Mouse (Mus musculus) liver, embryonic 14.5 days (tissue): ENCODE measurements around the gene Arhgap44. TPM values are rescaled to one million over a fixed set of nuclear protein-coding genes. Genes with fewer than 3 reads are reported as not detected.

Experiments
- ATAC-seq: fragments of 200-750 bp; cut with Nextera tagmentation; 2 replicates; pipeline ENCODE4 v1.8.0; 2017; ENCODE audit warnings: moderate number of reproducible peaks, mild to moderate bottlenecking, moderate library complexity; ENCODE audit not compliant: insufficient read depth
- DNase-seq, 3 experiments: peaks; one replicate each; pipeline ENCODE4 v3.0.0-alpha.2; 2012 to 2013; ENCODE audit warnings: low read depth in 3 of 3, low spot score in 3 of 3
- H3K27ac ChIP-seq: fragments of 300-500 bp; sonication (generic); 2 replicates; pipeline ENCODE4 v1.5.1; 2014; ENCODE audit warnings: moderate library complexity, mild to moderate bottlenecking, control low read depth, inconsistent platforms
- H3K27me3 ChIP-seq: fragments of 300-500 bp; sonication (generic); 2 replicates; pipeline ENCODE4 v1.6.1; 2014; ENCODE audit warnings: mild to moderate bottlenecking, low read length, moderate library complexity; ENCODE audit not compliant: control insufficient read depth, insufficient read depth
- H3K36me3 ChIP-seq: fragments of 300-500 bp; sonication (generic); replicated peaks from 2 replicates; pipeline ENCODE4 v1.6.1; 2014; ENCODE audit warnings: low read depth; ENCODE audit not compliant: control insufficient read depth, insufficient read depth
- H3K4me1 ChIP-seq, 2 experiments: fragments of 200-500 bp in 1 of 2; fragments of 300-500 bp in 1 of 2; sonication (generic) in 1 of 2; replicated peaks; 2 replicates each; pipeline ENCODE4 v1.6.1; 2012 to 2014; ENCODE audit warnings: antibody characterized with exemption in 1 of 2, inconsistent platforms in 1 of 2, low read length in 1 of 2; ENCODE audit not compliant: control insufficient read depth in 2 of 2, insufficient read depth in 2 of 2
- H3K4me2 ChIP-seq: fragments of 300-500 bp; sonication (generic); 2 replicates; pipeline ENCODE4 v1.6.1; 2014; ENCODE audit warnings: low read depth, mild to moderate bottlenecking, control low read depth, moderate library complexity
- H3K4me3 ChIP-seq, 2 experiments: fragments of 200-500 bp in 1 of 2; fragments of 300-500 bp in 1 of 2; sonication (generic) in 1 of 2; 2 replicates each; pipeline ENCODE4 v1.5.1; 2012 to 2014; ENCODE audit warnings: low read depth in 2 of 2, low read length in 2 of 2, mild to moderate bottlenecking in 2 of 2, control low read depth in 1 of 2, inconsistent platforms in 1 of 2, moderate library complexity in 1 of 2; ENCODE audit not compliant: insufficient read depth in 1 of 2
- H3K9ac ChIP-seq: fragments of 300-500 bp; sonication (generic); replicated peaks from 2 replicates; pipeline ENCODE4 v1.6.1; 2014; ENCODE audit warnings: mild to moderate bottlenecking, control low read depth, moderate library complexity
- H3K9me3 ChIP-seq: fragments of 300-500 bp; sonication (generic); 2 replicates; pipeline ENCODE4 v1.6.1; 2016; ENCODE audit warnings: low read length, mixed read lengths; ENCODE audit not compliant: control insufficient read depth
- CTCF ChIP-seq: IDR thresholded peaks from 2 replicates; pipeline ENCODE4 v1.5.1; 2016; ENCODE audit warnings: antibody characterized with exemption, low read depth, control low read depth
- EP300 ChIP-seq: IDR thresholded peaks from 2 replicates; pipeline ENCODE4 v1.6.1; 2016; ENCODE audit warnings: antibody characterized with exemption, low read depth
- WGBS: fragments of 180-500 bp; shearing (Covaris S2); extraction: QIAGEN DNeasy Blood & Tissue Kit; methylation state at CpG from one replicate; pipeline ENCODE4 v1.1.7; 2014; ENCODE audit not compliant: insufficient replicate concordance; 5-methylcytosine and 5-hydroxymethylcytosine counted together
- polyA plus RNA-seq, 2 experiments: library from polyadenylated mRNA; depleted of rRNA in 1 of 2; stranded (reverse) in 1 of 2; unstranded in 1 of 2; fragments of >200 nt; fragmentation: Nextera tagmentation in 1 of 2; extraction: Ambion mirVana in 1 of 2; gene quantifications; 2 replicates each; pipeline versions ENCODE4 v1.2.1 to v1.2.3; 2012 to 2014

Arhgap44 gene
- polyA plus RNA-seq, 2 experiments = 0.44 to 0.55 TPM

- Histone ChIP-seq H3K27me3 (no peaks in the 10 kb centered on the region), H3K4me1 (no peaks in the 10 kb centered on the region), H3K27ac (no peak overlapping the region), H3K9me3 (no peaks in the 10 kb centered on the region), H3K9ac (no peak overlapping the region), H3K4me3 (no peak overlapping the region), H3K4me2 (no peak overlapping the region), H3K36me3 (no peaks in the 10 kb centered on the region)
- TF ChIP-seq EP300 = no peak
- no peak for TF ChIP-seq CTCF
- WGBS = 39% methylated on average over 1 of the region's 1 CpGs
- DNase-seq = no peak
- no peak for ATAC-seq
These were observed 40.3 kb upstream of the Arhgap44 start for GRCm38 (mm10) chr11:65203020-65203419.

GRCm38 (mm10) chr11:65202236-65202635 is 39.5 kb upstream of the Arhgap44 start:
- TF ChIP-seq EP300 = no peak
- TF ChIP-seq CTCF = no peak
- DNase-seq (no peak), ATAC-seq (no peak)
- H3K4me2 ChIP-seq = no peak overlapping the region
- H3K27me3 ChIP-seq = no peaks in the 10 kb centered on the region
- H3K4me1 ChIP-seq = no peaks in the 10 kb centered on the region
- no peak overlapping the region for H3K9ac ChIP-seq
- WGBS = 25% methylated on average over 5 of the region's 5 CpGs
- no peaks in the 10 kb centered on the region for H3K36me3 ChIP-seq
- no peak overlapping the region for H3K4me3 ChIP-seq
- no peak overlapping the region for H3K27ac ChIP-seq
- H3K9me3 ChIP-seq = no peaks in the 10 kb centered on the region

GRCm38 (mm10) chr11:65198026-65198425 is 35.3 kb upstream of the Arhgap44 start:
- H3K4me1 ChIP-seq = no peaks in the 10 kb centered on the region
- H3K4me3 ChIP-seq = no peak overlapping the region
- no peak overlapping the region for H3K9ac ChIP-seq
- DNase-seq (no peak), ATAC-seq (no peak)
- H3K9me3 ChIP-seq = no peaks in the 10 kb centered on the region
- no peak overlapping the region for H3K27ac ChIP-seq
- no peaks in the 10 kb centered on the region for H3K36me3 ChIP-seq
- H3K4me2 ChIP-seq = no peak overlapping the region
- 51% methylated on average over 3 of the region's 3 CpGs for WGBS
- no peaks in the 10 kb centered on the region for H3K27me3 ChIP-seq
- TF ChIP-seq EP300 (no peak), CTCF (no peak)

GRCm38 (mm10) chr11:65197280-65197679 is 34.5 kb upstream of the Arhgap44 start:
- WGBS = 5% methylated on average over 3 of the region's 3 CpGs
- ATAC-seq = no peak
- H3K4me1 ChIP-seq = no peaks in the 10 kb centered on the region

GRCm38 (mm10) chr11:65186974-65187373 is 24.2 kb upstream of the Arhgap44 start:
- no peak overlapping the region for H3K4me3 ChIP-seq
- TF ChIP-seq CTCF (no peak), EP300 (no peak)
- H3K27ac ChIP-seq = no peak overlapping the region
- H3K9me3 ChIP-seq = no peaks in the 10 kb centered on the region
- ATAC-seq (no peak), DNase-seq (no peak)
- H3K4me1 ChIP-seq = no peaks in the 10 kb centered on the region
- no peak overlapping the region for H3K4me2 ChIP-seq
- H3K36me3 ChIP-seq = no peaks in the 10 kb centered on the region
- WGBS = 57% methylated on average over 12 of the region's 12 CpGs
- no peaks in the 10 kb centered on the region for H3K27me3 ChIP-seq
- H3K9ac ChIP-seq = no peak overlapping the region

More at GRCm38 (mm10) chr11:65197280-65197679, 34.5 kb upstream of the Arhgap44 start:
- no peak overlapping the region for H3K4me3 ChIP-seq
- no peak overlapping the region for H3K27ac ChIP-seq
- H3K4me2 ChIP-seq = no peak overlapping the region
- H3K36me3 ChIP-seq = no peaks in the 10 kb centered on the region
- DNase-seq = peak; percentile 4 to 11 (median 9)
- peak; percentile 75 for TF ChIP-seq CTCF
- no peak for TF ChIP-seq EP300
- no peaks in the 10 kb centered on the region for H3K27me3 ChIP-seq
- H3K9me3 ChIP-seq = no peaks in the 10 kb centered on the region
- no peak overlapping the region for H3K9ac ChIP-seq
